Mouse (Mus musculus) CH12.LX (cell line): ENCODE results near the gene Rtbdn. TPM values are rescaled to one million over a fixed set of nuclear protein-coding genes. Genes with fewer than 3 reads are reported as not detected.

Experiments
- DNase-seq: peaks from one replicate; pipeline ENCODE4 v3.0.0-alpha.2; 2013; ENCODE audit errors: extremely low read depth
- H3K27ac ChIP-seq: 2 replicates; pipeline ENCODE4 v1.5.1; 2012; ENCODE audit warnings: low read depth, mild to moderate bottlenecking, control low read depth, moderate library complexity; ENCODE audit not compliant: insufficient read depth
- H3K27me3 ChIP-seq: replicated peaks from 2 replicates; pipeline ENCODE3; 2012; ENCODE audit warnings: inconsistent platforms
- H3K36me3 ChIP-seq, 2 experiments: replicated peaks in 1 of 2; 2 replicates each; pipeline versions ENCODE3 to v1.6.1; 2012; ENCODE audit warnings: inconsistent platforms in 1 of 2, low read length in 1 of 2, mild to moderate bottlenecking in 1 of 2, mixed read lengths in 1 of 2, moderate library complexity in 1 of 2; ENCODE audit not compliant: control insufficient read depth in 1 of 2, insufficient read depth in 1 of 2
- H3K4me1 ChIP-seq, 2 experiments: 2 replicates each; pipeline ENCODE4 v1.6.1; 2012; ENCODE audit warnings: inconsistent platforms in 1 of 2, moderate library complexity in 1 of 2; ENCODE audit not compliant: insufficient read depth in 2 of 2, control insufficient read depth in 1 of 2
- H3K4me2 ChIP-seq: 2 replicates; pipeline ENCODE4 v1.6.1; 2012; ENCODE audit warnings: low read depth, mild to moderate bottlenecking, control low read depth; ENCODE audit not compliant: poor library complexity, insufficient read depth, severe bottlenecking
- H3K4me3 ChIP-seq, 3 experiments: fragments of 150-350 bp in 1 of 3; sonication (generic) in 1 of 3; replicated peaks in 1 of 3; 2 replicates each; pipeline versions ENCODE3 to v1.5.1; 2011 to 2012; ENCODE audit warnings: low read depth in 2 of 3, low read length in 2 of 3, mild to moderate bottlenecking in 2 of 3, moderate library complexity in 2 of 3, control low read depth in 1 of 3, improper control_type of control experiment in 1 of 3, inconsistent platforms in 1 of 3, mixed read lengths in 1 of 3; ENCODE audit not compliant: poor library complexity in 1 of 3
- H3K79me2 ChIP-seq: replicated peaks from 2 replicates; pipeline ENCODE4 v1.6.1; 2012; ENCODE audit warnings: mild to moderate bottlenecking, moderate library complexity; ENCODE audit not compliant: control insufficient read depth, poor library complexity, insufficient read depth, severe bottlenecking; ENCODE audit errors: extremely low read depth
- H3K9ac ChIP-seq: 2 replicates; pipeline ENCODE4 v1.6.1; 2012; ENCODE audit warnings: low read depth, mild to moderate bottlenecking, control low read depth, moderate library complexity; ENCODE audit not compliant: insufficient read depth
- H3K9me3 ChIP-seq: replicated peaks from 2 replicates; pipeline ENCODE3; 2012; ENCODE audit warnings: low read length, inconsistent platforms, mixed read lengths
- BHLHE40 ChIP-seq: IDR thresholded peaks from 2 replicates; pipeline ENCODE4 v1.6.1; 2011; ENCODE audit warnings: mild to moderate bottlenecking, low read depth, low read length, improper control_type of control experiment
- CHD1 ChIP-seq: IDR thresholded peaks from 2 replicates; pipeline ENCODE4 v1.6.1; 2012; ENCODE audit warnings: low read depth, low read length, improper control_type of control experiment, inconsistent platforms
- CTCF ChIP-seq, 2 experiments: IDR thresholded peaks in 1 of 2; conservative IDR thresholded peaks in 1 of 2; 2 replicates each; pipeline ENCODE4 v1.5.1; 2011 to 2012; ENCODE audit warnings: low read depth in 2 of 2, low read length in 2 of 2, improper control_type of control experiment in 1 of 2, inconsistent platforms in 1 of 2, mild to moderate bottlenecking in 1 of 2, moderate library complexity in 1 of 2
- E2F4 ChIP-seq: IDR thresholded peaks from 2 replicates; pipeline ENCODE4 v1.6.1; 2011; ENCODE audit warnings: low read depth, low read length, improper control_type of control experiment; ENCODE audit not compliant: insufficient replicate concordance
- ELF1 ChIP-seq: IDR thresholded peaks from 2 replicates; pipeline ENCODE4 v1.6.1; 2014; ENCODE audit warnings: low read depth, mild to moderate bottlenecking, inconsistent platforms, low read length, improper control_type of control experiment
- EP300 ChIP-seq: IDR thresholded peaks from 2 replicates; pipeline ENCODE4 v1.6.1; 2011; ENCODE audit warnings: low read length, improper control_type of control experiment
- ETS1 ChIP-seq: conservative IDR thresholded peaks from 2 replicates; pipeline ENCODE4 v1.6.1; 2012; ENCODE audit warnings: low read depth, mild to moderate bottlenecking, inconsistent platforms, low read length, improper control_type of control experiment, moderate library complexity
- GABPA ChIP-seq: IDR thresholded peaks from 2 replicates; pipeline ENCODE4 v1.6.1; 2012; ENCODE audit warnings: low read depth, low read length, improper control_type of control experiment, inconsistent platforms; ENCODE audit not compliant: insufficient replicate concordance
- HCFC1 ChIP-seq: IDR thresholded peaks from 2 replicates; pipeline ENCODE4 v1.6.1; 2012; ENCODE audit warnings: low read depth, mild to moderate bottlenecking, inconsistent platforms, low read length, improper control_type of control experiment
- IRF4 ChIP-seq: IDR thresholded peaks from 2 replicates; pipeline ENCODE4 v1.6.1; 2014; ENCODE audit warnings: low read depth, mild to moderate bottlenecking, inconsistent platforms, low read length, improper control_type of control experiment
- JUN ChIP-seq: IDR thresholded peaks from 2 replicates; pipeline ENCODE4 v1.6.1; 2011; ENCODE audit warnings: low read depth, mild to moderate bottlenecking, low read length, improper control_type of control experiment, moderate library complexity; ENCODE audit not compliant: insufficient read depth
- JUND ChIP-seq: conservative IDR thresholded peaks from 2 replicates; pipeline ENCODE4 v1.6.1; 2011; ENCODE audit warnings: low read depth, low read length, improper control_type of control experiment
- MAFK ChIP-seq: IDR thresholded peaks from 2 replicates; pipeline ENCODE4 v1.6.1; 2011; ENCODE audit warnings: low read length, improper control_type of control experiment; ENCODE audit not compliant: insufficient replicate concordance
- MAX ChIP-seq: IDR thresholded peaks from 2 replicates; pipeline ENCODE4 v1.6.1; 2011; ENCODE audit warnings: low read length, improper control_type of control experiment
- MAZ ChIP-seq: IDR thresholded peaks from 2 replicates; pipeline ENCODE4 v1.6.1; 2012; ENCODE audit warnings: low read depth, mild to moderate bottlenecking, inconsistent platforms, low read length, improper control_type of control experiment, moderate library complexity
- MEF2A ChIP-seq: IDR thresholded peaks from 2 replicates; pipeline ENCODE4 v1.6.1; 2014; ENCODE audit warnings: low read depth, mild to moderate bottlenecking, inconsistent platforms, low read length, improper control_type of control experiment, borderline replicate concordance
- MXI1 ChIP-seq: IDR thresholded peaks from 2 replicates; pipeline ENCODE4 v1.6.1; 2011; ENCODE audit warnings: mild to moderate bottlenecking, low read depth, low read length, improper control_type of control experiment
- MYC ChIP-seq: IDR thresholded peaks from 2 replicates; pipeline ENCODE4 v1.6.1; 2011; ENCODE audit warnings: low read depth, mild to moderate bottlenecking, improper control_type of control experiment, low read length
- NRF1 ChIP-seq: IDR thresholded peaks from 2 replicates; pipeline ENCODE4 v1.6.1; 2014; ENCODE audit warnings: low read depth, mild to moderate bottlenecking, inconsistent platforms, low read length, improper control_type of control experiment, moderate library complexity
- PAX5 ChIP-seq: IDR thresholded peaks from 2 replicates; pipeline ENCODE4 v1.6.1; 2012; ENCODE audit warnings: low read length, inconsistent platforms, mixed read lengths
- POLR2A ChIP-seq: IDR thresholded peaks from 2 replicates; pipeline ENCODE4 v1.6.1; 2011; ENCODE audit warnings: low read depth, mild to moderate bottlenecking, improper control_type of control experiment, low read length
- POLR2AphosphoS2 ChIP-seq: IDR thresholded peaks from 2 replicates; pipeline ENCODE4 v1.6.1; 2011; ENCODE audit warnings: low read depth, low read length, improper control_type of control experiment
- RAD21 ChIP-seq: IDR thresholded peaks from 2 replicates; pipeline ENCODE4 v1.6.1; 2011; ENCODE audit warnings: low read depth, mild to moderate bottlenecking, low read length, improper control_type of control experiment, moderate library complexity
- SIN3A ChIP-seq: IDR thresholded peaks from 2 replicates; pipeline ENCODE4 v1.6.1; 2012; ENCODE audit warnings: low read length, improper control_type of control experiment, inconsistent platforms
- SMC3 ChIP-seq: IDR thresholded peaks from 2 replicates; pipeline ENCODE4 v1.6.1; 2011; ENCODE audit warnings: low read depth, low read length, improper control_type of control experiment
- TBP ChIP-seq: conservative IDR thresholded peaks from 2 replicates; pipeline ENCODE4 v1.6.1; 2011; ENCODE audit warnings: low read depth, low read length, improper control_type of control experiment
- TCF12 ChIP-seq: IDR thresholded peaks from 2 replicates; pipeline ENCODE4 v1.6.1; 2014; ENCODE audit warnings: low read depth, mild to moderate bottlenecking, inconsistent platforms, low read length, improper control_type of control experiment
- UBTF ChIP-seq: IDR thresholded peaks from 2 replicates; pipeline ENCODE4 v1.6.1; 2012; ENCODE audit warnings: low read depth, mild to moderate bottlenecking, inconsistent platforms, low read length, improper control_type of control experiment, moderate library complexity
- USF1 ChIP-seq: IDR thresholded peaks from 2 replicates; pipeline ENCODE4 v1.6.1; 2014; ENCODE audit warnings: low read depth, mild to moderate bottlenecking, inconsistent platforms, low read length, improper control_type of control experiment
- USF2 ChIP-seq: conservative IDR thresholded peaks from 2 replicates; pipeline ENCODE4 v1.6.1; 2011; ENCODE audit warnings: low read depth, low read length, improper control_type of control experiment
- ZKSCAN1 ChIP-seq: IDR thresholded peaks from 2 replicates; pipeline ENCODE4 v1.6.1; 2012; ENCODE audit warnings: low read depth, inconsistent platforms, low read length, improper control_type of control experiment, borderline replicate concordance
- dilution Hi-C: fragments of 300-500 bp; cut with MboI; formaldehyde crosslinking; loops from 2 replicates; pipeline ENCODE4 v1.14.3; 2020; ENCODE audit warnings: low sequenced_read_pairs; ENCODE audit not compliant: extremely low pct_unique_long_range_greater_than_20kb, extremely low pct_ligation_motif_present
- in situ Hi-C: fragments of 300-500 bp; cut with MboI; formaldehyde crosslinking; loops from 3 replicates; pipeline ENCODE4 v1.14.3; 2019; ENCODE audit warnings: low sequenced_read_pairs, low pct_ligation_motif_present, low pct_unique_long_range_greater_than_20kb, mixed read lengths
- polyA plus RNA-seq: library from polyadenylated mRNA; unstranded; fragments of >175 nt; gene quantifications from 2 replicates; pipeline ENCODE4 v1.2.1, GENCODE M21; 2012; ENCODE audit warnings: low read depth; ENCODE audit not compliant: insufficient read length
- total RNA-seq, 2 experiments: library from RNA; depleted of rRNA; stranded (reverse); fragments of 300-350 nt in 1 of 2; fragments of >200 nt in 1 of 2; gene quantifications; 2 replicates each; pipeline ENCODE4 v1.2.3; 2012 to 2014

Rtbdn gene
- total and polyA plus RNA-seq, 3 experiments, result 0.21 to 1.8 TPM; not detected in 1

- Histone ChIP-seq H3K27me3 (no peaks in the 10 kb centered on the region), H3K9me3 (no peaks in the 10 kb centered on the region), H3K36me3 (peaks cover 19 to 32% of the 10 kb centered on the region in 2 experiments), H3K4me3 (peak overlapping the region; percentile 77 to 90 (median 79)), H3K79me2 (peaks cover 6% of the 10 kb centered on the region; the same call in 1 of the 2 replicates), H3K9ac (peak overlapping the region; percentile 84), H3K4me2 (peak overlapping the region; percentile 88), H3K27ac (peak overlapping the region; percentile 27), H3K4me1 (peaks cover 14 to 38% of the 10 kb centered on the region in 2 experiments)
- no peak for TF ChIP-seq POLR2AphosphoS2
- no peak for TF ChIP-seq CTCF (conservative IDR thresholded peaks at IDR 0.05 in 1 of 2, IDR thresholded peaks at IDR 0.05 in 1 of 2; ENCODE audit: low read depth in 2 of 2, low read length in 2 of 2)
- no peak for TF ChIP-seq TCF12
- TF ChIP-seq PAX5, result no peak
- no peak for TF ChIP-seq TBP
- no peak for TF ChIP-seq ELF1
- TF ChIP-seq GABPA, result no peak
- TF ChIP-seq JUN, result no peak
- TF ChIP-seq SMC3, result no peak
- TF ChIP-seq JUND, result no peak
- no peak for TF ChIP-seq MAX
- TF ChIP-seq MAFK, result no peak
- no peak for TF ChIP-seq HCFC1
- TF ChIP-seq ETS1, result no peak
- no peak for TF ChIP-seq IRF4
- no peak for TF ChIP-seq ZKSCAN1
- TF ChIP-seq USF1, result no peak
- no peak; the same call in 1 of the 2 replicates for TF ChIP-seq SIN3A
- TF ChIP-seq MXI1, result no peak
- no peak for TF ChIP-seq UBTF
- dilution Hi-C loops (no loop called here), in situ Hi-C loops (loop anchor here (5.0 kb wide), 1 partner anchor 37 kb away; no protein-coding TSS in a partner anchor)
- DNase-seq, result no peak
Observed at GRCm38 (mm10) chr8:84970135-84970790, 23.5 kb downstream of the Rtbdn start.

DNA sequence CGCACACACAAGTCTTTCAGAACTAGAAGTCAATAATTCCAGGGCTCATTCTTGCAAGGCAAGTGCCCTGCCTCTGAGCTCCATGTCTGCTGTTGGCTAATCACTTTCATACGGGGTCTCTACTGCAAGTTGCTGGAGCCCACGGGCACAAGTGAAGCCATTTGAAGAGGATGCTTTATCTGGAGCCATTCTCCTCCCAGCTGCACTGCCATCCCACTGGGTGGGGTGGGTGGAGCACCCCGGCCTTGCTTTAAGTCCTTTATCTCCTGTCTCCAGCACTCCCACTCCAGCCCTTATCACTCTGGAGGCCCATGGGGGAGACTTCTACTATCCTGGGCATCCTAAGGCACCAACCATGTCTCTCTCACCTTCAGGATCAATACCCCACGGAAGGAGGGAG is 24.1 kb downstream of the Rtbdn start:
- Histone ChIP-seq H3K27ac (no peak overlapping the region), H3K4me2 (peak overlapping the region; percentile 88; the same call in 1 of the 2 replicates), H3K9ac (peak overlapping the region; percentile 84; the same call in 1 of the 2 replicates), H3K9me3 (no peaks in the 10 kb centered on the region), H3K36me3 (peaks cover 19 to 32% of the 10 kb centered on the region in 2 experiments), H3K79me2 (peaks cover 6% of the 10 kb centered on the region; the same call in 1 of the 2 replicates), H3K27me3 (no peaks in the 10 kb centered on the region), H3K4me3 (no peak overlapping the region), H3K4me1 (peaks cover 14 to 42% of the 10 kb centered on the region in 2 experiments)
- no peak for DNase-seq
- dilution Hi-C loops, result no loop called here
- in situ Hi-C loops, result loop anchor here (5.0 kb wide), 1 partner anchor 36 kb away; no protein-coding TSS in a partner anchor
- TF ChIP-seq MEF2A (no peak), PAX5 (no peak), JUN (no peak), CHD1 (no peak), JUND (no peak), TCF12 (no peak), MAZ (no peak), SMC3 (no peak), E2F4 (no peak), NRF1 (no peak), CTCF (conservative IDR thresholded peaks at IDR 0.05 in 1 of 2, IDR thresholded peaks at IDR 0.05 in 1 of 2; ENCODE audit: low read depth in 2 of 2, low read length in 2 of 2) (no peak), USF2 (no peak), IRF4 (no peak), UBTF (no peak), POLR2A (no peak), EP300 (no peak), BHLHE40 (no peak), MYC (no peak), SIN3A (no peak), RAD21 (no peak)
